Mouse (Mus musculus): ENCODE results near the gene Cutc.

DNA sequence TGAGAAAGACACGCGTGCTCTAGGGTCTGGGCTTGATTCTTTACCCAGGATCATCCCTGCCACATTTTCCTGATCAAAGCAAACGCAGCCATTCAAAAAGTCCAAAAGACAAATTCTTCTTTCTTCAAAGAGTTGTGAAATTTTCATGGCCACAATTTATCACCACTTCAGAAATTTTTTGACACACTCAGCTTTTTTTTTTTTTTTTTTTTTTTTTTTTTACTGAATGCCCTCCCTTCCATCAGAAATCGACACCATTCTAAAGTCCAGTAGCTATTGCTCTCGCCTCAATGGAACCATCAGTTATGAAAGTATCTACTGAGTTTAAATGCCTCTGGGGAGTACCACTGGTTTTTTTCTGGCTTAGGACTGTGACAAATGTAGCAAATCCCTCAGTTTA is 27.6 kb downstream of the Cutc start:
- TF ChIP-seq CTCF (IDR thresholded peaks at IDR 0.05; ENCODE audit: low read depth) (no peak), EP300 (IDR thresholded peaks at IDR 0.05; ENCODE audit: low read depth) (no peak)
